Mouse (Mus musculus) neutrophil, adult 5-6 weeks (primary cell): Measurements from ENCODE around the gene Zbtb3. TPM values are rescaled to one million over a fixed set of nuclear protein-coding genes. Genes with fewer than 3 reads are reported as not detected.

ENCODE experiments used
- ATAC-seq: fragments of 151-379, 151-347 bp; 2 replicates; pipeline ENCODE4 v1.8.0; 2017; ENCODE audit warnings: mild to moderate bottlenecking, moderate TSS enrichment; ENCODE audit not compliant: insufficient number of reproducible peaks, poor library complexity, low FRiP score, severe bottlenecking; ENCODE audit errors: extremely low read depth
- total RNA-seq: library from RNA; stranded (forward); fragments of 200-1000 nt; gene quantifications from 2 replicates; pipeline ENCODE4 v1.2.3, GENCODE M21; 2017

Gene Zbtb3
- total RNA-seq, result 2.5 and 4.2 TPM in 2 replicates

DNA sequence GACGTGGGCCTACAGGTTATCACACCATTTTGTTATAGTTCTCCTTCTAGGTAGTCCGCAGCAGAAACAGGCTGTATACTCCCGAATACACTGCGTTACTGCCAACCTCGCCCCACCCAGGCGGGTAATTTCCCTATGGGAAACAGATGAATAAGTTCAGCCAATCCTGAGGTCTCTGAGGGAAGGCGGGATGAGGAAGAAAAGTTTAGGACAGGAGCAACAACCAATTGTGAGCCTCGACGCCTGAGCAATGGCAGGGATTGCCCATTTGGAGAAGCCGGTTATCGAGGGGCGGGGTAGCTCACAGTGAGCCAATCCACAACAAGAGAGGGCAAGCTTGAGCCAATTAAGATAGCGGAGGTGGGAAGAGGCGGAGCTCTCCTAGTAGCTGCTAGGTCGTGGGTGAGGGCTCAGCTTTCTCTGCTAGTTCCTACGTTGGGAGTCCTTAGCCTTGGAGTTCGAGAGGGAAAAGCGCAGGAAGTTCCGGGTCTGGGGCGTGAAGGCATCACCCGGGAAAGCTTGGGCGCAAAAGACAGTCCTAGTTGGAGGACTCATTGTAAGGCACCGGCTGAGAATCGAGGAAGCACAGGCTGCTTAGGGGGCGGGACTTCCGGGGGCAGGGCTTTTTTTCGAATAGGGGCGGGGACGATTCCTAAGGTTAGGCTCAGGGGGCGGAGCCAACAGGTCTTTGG is at the start of gene Zbtb3:
Gene Zbtb3 (plus strand): TSS at position 426 of the 692 bp plus-strand sequence.
- ATAC-seq, result peak; percentile 92

- no peak for ATAC-seq
Observed at GRCm38 (mm10) chr19:8755652-8756051, 46.7 kb upstream of the Zbtb3 start.

DNA sequence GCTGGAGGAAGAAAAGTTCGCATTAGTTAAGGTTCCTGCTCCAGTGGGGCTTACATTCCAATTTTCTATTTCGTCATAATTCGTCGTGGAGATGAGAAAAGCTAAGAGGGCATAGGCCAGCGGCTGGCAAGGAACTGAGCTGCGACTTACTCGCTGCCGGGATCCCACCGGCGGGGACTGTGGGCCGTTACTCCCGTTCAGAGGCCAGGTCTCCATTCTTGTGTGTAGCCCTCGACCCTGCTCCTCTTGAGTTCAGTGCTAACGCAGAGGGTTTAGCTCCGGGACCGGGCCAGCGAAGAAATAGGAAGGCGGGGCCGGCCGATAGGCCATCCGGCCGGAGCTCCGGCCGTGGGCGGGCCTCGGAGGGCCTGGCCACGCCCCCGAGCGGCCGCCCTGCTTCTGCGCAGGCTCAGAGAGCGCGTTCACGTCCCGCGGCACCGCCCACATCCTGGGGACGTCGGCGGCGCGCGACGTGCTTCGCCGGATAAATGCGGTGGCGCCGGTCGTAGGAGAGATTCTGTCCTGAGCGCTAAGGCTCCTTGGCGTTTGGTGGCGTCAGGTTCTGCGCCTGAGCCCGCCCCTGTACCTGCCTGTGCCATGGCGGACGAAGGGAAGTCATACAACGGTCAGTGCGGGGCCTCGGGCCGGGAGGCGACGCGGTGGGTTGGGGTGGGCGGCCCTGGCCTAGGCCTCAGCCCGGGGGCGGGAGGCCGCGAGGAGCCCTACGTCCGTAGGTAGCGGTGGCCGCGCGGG is 45.5 kb upstream of the Zbtb3 start, which contains the start of gene Nxf1:
Gene Nxf1 (plus strand): TSS at position 439 of the 753 bp plus-strand sequence.
- ATAC-seq, result peak; percentile 92

DNA sequence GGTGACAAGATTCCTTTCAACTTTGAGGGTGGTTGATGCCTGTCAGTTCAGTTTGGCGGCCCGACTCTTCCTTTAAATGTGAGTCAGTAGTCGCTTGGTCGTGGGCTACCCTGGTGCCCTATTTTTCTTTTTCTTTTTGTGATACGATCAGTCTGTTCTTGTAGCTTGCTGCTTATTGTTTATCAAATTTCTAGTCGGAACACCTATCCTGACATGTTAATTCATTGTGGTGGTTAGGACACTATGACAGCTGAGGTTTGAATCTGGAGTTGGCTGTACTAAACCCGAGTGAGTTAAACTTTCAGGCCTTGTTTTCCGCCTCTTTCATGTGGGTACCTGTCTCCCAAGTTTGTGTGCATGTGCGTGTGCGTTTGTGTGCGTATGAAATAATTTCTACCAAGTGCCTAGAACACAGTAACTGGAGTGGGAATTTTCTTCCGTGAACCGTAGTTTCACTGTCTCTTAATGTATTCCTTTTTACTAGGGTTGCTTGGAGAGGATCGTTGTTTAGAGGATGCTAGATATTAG is 44.8 kb upstream of the Zbtb3 start:
- ATAC-seq, result no peak

DNA sequence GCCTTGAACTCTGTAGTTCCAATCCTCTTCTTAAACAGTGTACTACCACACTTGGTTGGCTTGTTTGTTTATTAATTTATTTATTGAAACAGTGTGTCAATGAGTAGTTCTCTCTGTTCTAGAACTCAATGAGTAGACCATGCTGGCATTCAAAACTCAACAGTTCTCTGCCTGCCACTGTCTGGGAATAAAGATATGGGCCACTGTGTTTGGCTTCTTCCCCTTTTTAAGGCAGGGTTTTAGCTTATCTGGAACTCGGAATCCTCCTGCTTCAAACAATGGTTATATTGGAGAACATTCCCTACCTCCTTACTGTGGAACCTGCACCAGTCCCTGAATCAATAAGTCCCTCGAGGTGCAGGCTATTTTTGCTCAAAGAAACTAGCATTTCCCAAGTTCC is 43.5 kb upstream of the Zbtb3 start:
- ATAC-seq, result no peak

- no peak for ATAC-seq
Observed at GRCm38 (mm10) chr19:8760757-8761156, 41.6 kb upstream of the Zbtb3 start.

- ATAC-seq, result no peak
Observed at GRCm38 (mm10) chr19:8763276-8763675, 39.1 kb upstream of the Zbtb3 start.

- no peak for ATAC-seq
Observed at GRCm38 (mm10) chr19:8765562-8765961, 36.8 kb upstream of the Zbtb3 start.

GRCm38 (mm10) chr19:8770567-8771270 is 31.6 kb upstream of the Zbtb3 start, which contains the start of gene Tmem223:
Tmem223 (plus strand) TSS chr19:8770996.
- peak; percentile 62 for ATAC-seq

- no peak for ATAC-seq
Observed at GRCm38 (mm10) chr19:8772996-8773395, 29.4 kb upstream of the Zbtb3 start.

DNA sequence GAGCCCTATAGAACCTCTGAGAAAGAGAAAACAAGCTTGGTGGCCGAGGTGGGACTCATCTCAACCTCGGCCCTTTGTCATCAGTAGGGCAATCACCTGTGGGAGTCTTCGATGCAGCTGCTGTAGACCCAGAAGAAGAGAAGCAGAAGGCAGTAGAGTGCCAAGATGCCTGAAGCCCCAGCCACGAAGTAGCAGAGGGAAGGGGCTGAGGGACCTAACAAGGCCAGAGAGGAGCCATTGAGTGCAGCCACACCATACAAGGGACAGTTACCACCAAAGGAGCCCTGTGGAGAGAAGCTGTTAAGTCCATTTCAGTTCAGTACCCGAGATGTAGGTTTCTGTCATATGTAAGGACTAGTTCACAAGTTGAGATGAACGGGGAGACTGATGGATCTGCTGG is 28.9 kb upstream of the Zbtb3 start:
- ATAC-seq, result no peak

DNA sequence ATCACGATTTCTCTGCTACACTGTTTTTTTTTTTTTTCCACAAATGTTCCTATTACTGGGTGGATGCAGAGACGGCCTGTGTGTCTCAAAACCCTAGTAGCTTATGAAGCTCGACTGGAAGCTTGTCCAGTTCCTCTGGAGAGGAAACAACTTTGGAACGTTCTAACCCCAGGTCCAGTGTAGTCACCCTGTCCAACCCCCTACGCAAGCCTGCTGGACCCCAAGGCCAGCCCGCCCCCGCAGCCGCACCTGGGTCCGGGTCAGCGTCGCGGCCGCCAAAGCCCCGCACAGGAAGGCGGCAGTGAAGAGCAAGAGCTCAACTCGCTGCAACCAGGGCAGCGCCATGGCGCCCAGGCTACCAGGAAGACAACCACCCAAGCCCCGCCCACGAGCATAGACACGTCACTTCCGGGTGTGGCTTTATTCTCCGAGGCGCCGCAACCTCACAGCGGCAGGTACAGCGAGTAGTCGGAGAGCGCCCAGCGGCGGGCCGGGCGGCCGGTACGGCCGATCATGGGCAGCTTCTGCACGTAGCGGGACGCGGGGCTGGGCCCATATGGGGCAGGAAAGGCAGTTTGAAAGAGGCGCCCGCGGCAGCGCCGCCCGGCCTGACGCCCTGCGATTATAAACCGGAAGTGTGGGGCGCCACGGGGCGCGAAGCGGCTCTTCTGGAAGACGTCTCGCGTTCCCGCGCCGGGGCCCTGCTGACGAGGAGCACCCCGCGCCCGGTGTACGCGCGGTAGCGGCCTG is 28.1 kb upstream of the Zbtb3 start, which contains the start of gene Tmem179b:
Gene Tmem179b (minus strand): TSS at position 382 of the 750 bp plus-strand sequence.
- ATAC-seq, result peak; percentile 91

GRCm38 (mm10) chr19:8774951-8775421 is 27.4 kb upstream of the Zbtb3 start:
- no peak for ATAC-seq

- peak; percentile 98 for ATAC-seq
Observed at GRCm38 (mm10) chr19:8786008-8786781, 16.2 kb upstream of the Zbtb3 start, which contains the start of gene Taf6l. Taf6l (minus strand) TSS chr19:8786417.

DNA sequence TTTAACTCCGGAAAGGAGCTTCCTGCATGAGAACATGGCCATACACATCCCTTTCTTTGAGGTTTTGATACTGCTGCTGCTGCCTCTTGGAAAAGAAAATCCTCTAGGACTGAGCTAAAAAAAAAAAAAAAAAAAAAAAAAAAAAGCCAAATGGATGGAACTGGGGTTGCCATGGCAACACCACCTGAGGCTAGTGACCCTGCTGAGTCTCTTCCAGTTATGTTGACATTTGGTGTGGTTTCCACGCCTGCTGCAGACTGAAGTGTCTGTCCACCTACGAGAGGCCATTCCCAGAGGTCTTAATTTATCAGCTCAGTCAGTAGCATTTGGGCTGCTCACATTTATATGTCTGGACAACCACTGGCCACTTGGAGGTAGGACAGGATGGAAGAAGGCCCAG is 13.8 kb upstream of the Zbtb3 start:
- no peak for ATAC-seq

DNA sequence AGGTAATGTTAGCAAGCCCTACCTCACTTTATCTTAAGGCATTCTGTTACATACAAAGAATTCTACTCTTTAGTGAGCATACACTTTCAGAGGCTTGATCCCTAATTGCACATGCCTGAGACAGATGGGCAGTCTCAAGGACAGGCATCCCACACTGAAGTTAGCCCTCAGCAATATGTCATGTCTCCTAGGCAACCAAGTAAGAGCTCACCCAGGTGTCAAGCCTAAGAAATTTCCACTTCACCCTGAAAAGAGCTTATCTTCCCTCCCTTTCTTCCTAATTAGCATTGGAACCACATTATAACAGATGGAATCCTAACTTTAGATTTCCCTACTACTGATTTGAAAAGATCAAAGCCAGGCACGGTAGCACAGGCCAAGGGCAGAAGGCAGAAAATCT is 13.2 kb upstream of the Zbtb3 start:
- ATAC-seq, result no peak

DNA sequence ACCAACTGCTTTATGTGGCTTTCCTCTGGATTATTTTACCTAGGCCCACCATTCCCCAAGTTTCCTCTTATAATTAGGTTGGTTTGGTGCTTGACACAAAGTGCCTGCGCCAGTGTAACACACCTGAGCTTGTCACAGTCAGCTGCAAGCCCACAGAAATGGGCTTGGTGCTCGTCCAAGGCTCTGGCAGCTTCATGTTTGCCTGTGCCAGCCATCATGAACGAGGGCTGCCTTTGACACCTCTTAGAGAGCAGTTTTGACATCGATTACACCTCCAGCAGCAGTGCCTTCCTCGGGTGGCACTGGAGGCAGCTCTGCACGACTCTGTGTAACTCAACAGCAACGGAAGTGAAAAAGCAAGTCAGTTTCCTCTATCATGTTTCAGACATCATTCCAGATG is 12.2 kb upstream of the Zbtb3 start:
- ATAC-seq, result no peak
